Mouse (Mus musculus) kidney, postnatal 0 days (tissue): Measurements from ENCODE around the gene Wdhd1. TPM values are rescaled to one million over a fixed set of nuclear protein-coding genes. Genes with fewer than 3 reads are reported as not detected.
"Not testable (repeated sequence)": the region's sequence is repeated elsewhere in the genome, so short reads cannot be mapped to it uniquely, and the experiment has no call there.

Experiments
- ATAC-seq: fragments of 200-750 bp; cut with Nextera tagmentation; replicated peaks from 2 replicates; pipeline ENCODE4 v1.8.0; 2017; ENCODE audit warnings: low read depth, moderate number of reproducible peaks, moderate TSS enrichment, moderate library complexity; ENCODE audit not compliant: low FRiP score
- DNase-seq: peaks from one replicate; pipeline ENCODE4 v3.0.0-alpha.2; 2016; ENCODE audit warnings: low spot score
- H3K27ac ChIP-seq: fragments of 300-500 bp; sonication (generic); 2 replicates; pipeline ENCODE4 v1.5.1; 2014; ENCODE audit warnings: mild to moderate bottlenecking
- H3K27me3 ChIP-seq: fragments of 300-500 bp; sonication (generic); 2 replicates; pipeline ENCODE4 v1.6.1; 2014; ENCODE audit warnings: low read length, mixed read lengths; ENCODE audit not compliant: insufficient read depth
- H3K36me3 ChIP-seq: fragments of 300-500 bp; sonication (generic); 2 replicates; pipeline ENCODE4 v1.6.1; 2014; ENCODE audit warnings: low read length, mixed read lengths; ENCODE audit not compliant: insufficient read depth
- H3K4me1 ChIP-seq: fragments of 300-500 bp; sonication (generic); replicated peaks from 2 replicates; pipeline ENCODE4 v1.6.1; 2014; ENCODE audit warnings: antibody characterized with exemption, low read length, mixed read lengths; ENCODE audit not compliant: insufficient read depth
- H3K4me2 ChIP-seq: fragments of 300-500 bp; sonication (generic); 2 replicates; pipeline ENCODE4 v1.6.1; 2014; ENCODE audit warnings: mild to moderate bottlenecking, low read length, moderate library complexity, mixed read lengths
- H3K4me3 ChIP-seq: fragments of 300-500 bp; sonication (generic); replicated peaks from 2 replicates; pipeline ENCODE4 v1.5.1; 2014; ENCODE audit warnings: low read depth, low read length
- H3K9ac ChIP-seq: fragments of 300-500 bp; sonication (generic); 2 replicates; pipeline ENCODE4 v1.6.1; 2014; ENCODE audit warnings: low read depth, low read length
- H3K9me3 ChIP-seq: fragments of 300-500 bp; sonication (generic); replicated peaks from 2 replicates; pipeline ENCODE4 v1.6.1; 2016; ENCODE audit warnings: low read length, inconsistent platforms, mixed read lengths
- CTCF ChIP-seq: IDR thresholded peaks from 2 replicates; pipeline ENCODE4 v1.5.1; 2016; ENCODE audit warnings: antibody characterized with exemption, low read depth, mild to moderate bottlenecking, moderate library complexity
- WGBS: fragments of 180-500 bp; shearing (Covaris S2); extraction: QIAGEN DNeasy Blood & Tissue Kit; methylation state at CpG from one replicate; pipeline ENCODE4 v1.1.7; 2014; 5-methylcytosine and 5-hydroxymethylcytosine counted together
- polyA plus RNA-seq: library from polyadenylated mRNA; unstranded; fragments of >200 nt; fragmentation: Nextera tagmentation; extraction: Ambion mirVana; gene quantifications from 2 replicates; pipeline ENCODE4 v1.2.1, GENCODE M21; 2015

Gene Wdhd1
- polyA plus RNA-seq: 10.9 and 11.8 TPM in 2 replicates

DNA sequence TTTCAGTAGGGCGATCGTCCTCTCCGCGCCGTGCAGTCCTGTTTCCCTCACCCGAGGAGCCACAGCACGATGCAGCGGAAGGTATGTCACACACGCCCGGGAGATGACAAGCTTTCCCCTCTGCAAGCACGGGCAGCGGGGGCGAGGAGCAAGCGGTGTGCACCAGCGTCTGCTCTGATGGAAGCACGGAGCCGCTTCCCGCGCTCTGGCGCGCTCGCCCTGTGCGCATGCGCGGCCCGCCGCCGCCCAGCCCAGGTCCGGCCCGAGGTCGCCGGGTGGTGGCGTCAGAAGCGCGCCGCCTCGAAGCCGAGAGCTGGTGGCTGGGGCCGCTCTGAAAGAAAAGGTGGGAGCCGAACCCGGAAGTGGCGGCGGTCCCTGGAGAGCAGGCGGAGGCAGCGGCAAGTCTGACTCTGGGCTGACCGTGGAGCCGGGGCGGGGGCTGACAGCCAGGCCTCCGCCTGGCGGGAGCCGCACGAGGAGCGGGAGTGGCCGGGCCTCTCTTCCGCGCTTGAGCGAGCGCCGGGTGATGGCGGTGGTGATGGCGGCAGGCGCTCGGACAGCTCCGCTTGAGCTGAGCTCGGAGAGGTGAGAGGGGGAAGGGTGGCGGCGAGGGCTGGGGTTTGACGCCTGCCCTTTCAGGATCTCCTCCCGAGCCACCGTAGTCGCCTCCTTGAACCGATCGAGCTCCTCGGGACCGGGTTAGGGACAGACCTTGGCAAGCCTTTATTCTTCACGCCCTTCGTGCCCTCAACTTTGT, at the start of gene Wdhd1, which contains the start of gene Socs4:
Gene Wdhd1, minus strand, starts transcription at position 221 of the 757 bp plus-strand sequence.
Gene Socs4, plus strand, starts transcription at position 295 of the 757 bp plus-strand sequence.
- under 1% methylated on average over 77 of the region's 77 CpGs for WGBS
- DNase-seq (peak; percentile 95), ATAC-seq (peak; percentile 98)
- peak within 1 kb of the TSS; percentile 86 for H3K4me2 ChIP-seq
- peak; percentile 31; the same call in 1 of the 2 replicates for TF ChIP-seq CTCF
- no peaks in the 10 kb centered on the region for H3K9me3 ChIP-seq
- peak within 1 kb of the TSS; percentile 61 for H3K4me3 ChIP-seq
- H3K9ac ChIP-seq: peak within 1 kb of the TSS; percentile 73
- H3K27me3 ChIP-seq: no peaks in the 10 kb centered on the region
- H3K4me1 ChIP-seq: peaks cover 6% of the 10 kb centered on the region; the same call in 1 of the 2 replicates
- H3K36me3 ChIP-seq: no peaks in the 10 kb centered on the region
- H3K27ac ChIP-seq: peak within 1 kb of the TSS; percentile 91

DNA sequence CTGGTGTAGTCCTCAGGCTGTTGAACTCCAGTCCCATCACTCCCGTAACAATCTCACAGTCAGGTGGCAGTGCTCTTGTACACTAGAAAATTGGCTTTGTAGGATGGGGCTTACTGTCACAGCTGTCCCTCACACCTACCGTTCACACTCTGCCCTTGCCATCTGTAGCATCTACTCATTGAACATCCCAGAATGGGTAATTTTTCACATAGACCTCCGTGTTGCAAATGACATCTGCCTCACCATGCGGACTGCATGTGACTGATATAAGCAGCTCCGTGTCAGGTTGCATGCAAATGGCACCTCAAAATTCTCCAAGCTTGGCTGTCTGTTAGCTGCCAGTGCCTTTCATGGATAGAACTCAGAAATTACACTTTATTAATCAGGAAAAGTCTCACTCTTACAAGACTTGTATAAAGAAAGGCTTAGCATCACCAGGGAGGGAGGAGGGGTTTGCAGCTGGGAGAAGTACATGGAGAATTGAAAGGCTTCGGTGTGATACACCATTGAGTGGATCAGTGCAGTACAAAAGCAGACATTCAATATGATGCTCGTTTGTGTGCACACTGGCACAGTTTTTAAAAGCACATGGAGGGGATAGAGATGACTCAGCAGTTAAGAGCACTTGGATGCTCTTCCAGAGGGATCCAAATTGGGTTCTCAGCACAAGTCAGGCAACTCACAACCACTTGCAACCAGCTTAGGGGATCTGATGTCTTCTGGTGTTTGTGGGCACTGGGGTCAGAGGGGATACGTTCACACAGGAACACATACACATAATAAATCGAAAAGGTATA, 49.5 kb upstream of the Wdhd1 start:
- DNase-seq: no peak
- no peaks in the 10 kb centered on the region for H3K4me1 ChIP-seq
- H3K4me2 ChIP-seq: no peak overlapping the region
- no peak overlapping the region for H3K9ac ChIP-seq
- no peaks in the 10 kb centered on the region for H3K9me3 ChIP-seq
- no peak for TF ChIP-seq CTCF
- no peak overlapping the region for H3K27ac ChIP-seq
- 0 out of 2 replicates have a peak, but pooled peaks cover 7% of the 10 kb centered on the region for H3K36me3 ChIP-seq
- WGBS: 83% methylated on average over 9 of the region's 9 CpGs
- H3K4me3 ChIP-seq: no peak overlapping the region
- no peaks in the 10 kb centered on the region for H3K27me3 ChIP-seq
- no peak for ATAC-seq

DNA sequence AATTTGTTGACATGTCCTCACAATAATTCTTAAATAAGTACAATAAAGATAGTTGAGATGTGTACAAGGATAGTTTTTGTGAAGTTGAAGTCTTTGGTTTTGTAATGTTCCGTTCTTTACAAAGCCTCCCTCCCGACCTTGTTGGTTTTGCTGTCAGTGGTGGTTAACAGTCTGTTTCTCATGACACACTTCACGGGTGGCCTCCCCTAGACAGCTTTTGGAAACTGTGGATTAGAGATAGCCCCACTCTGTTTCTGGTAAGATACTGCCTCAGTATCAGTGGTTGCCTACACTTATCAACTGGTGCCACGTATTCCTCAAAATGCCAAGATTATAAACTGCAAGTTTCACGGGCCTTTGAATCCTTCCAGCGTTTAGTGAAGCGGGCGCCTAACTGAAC, 44.9 kb upstream of the Wdhd1 start:
- not testable (repeated sequence) for ATAC-seq, H3K4me3 ChIP-seq, DNase-seq, H3K4me2 ChIP-seq, H3K27me3 ChIP-seq, H3K9me3 ChIP-seq, H3K27ac ChIP-seq, H3K4me1 ChIP-seq, H3K9ac ChIP-seq
- WGBS: 81% methylated on average over 4 of the region's 8 CpGs
- H3K36me3 ChIP-seq: 0 out of 2 replicates have a peak, but pooled peaks cover 14% of the 10 kb centered on the region

DNA sequence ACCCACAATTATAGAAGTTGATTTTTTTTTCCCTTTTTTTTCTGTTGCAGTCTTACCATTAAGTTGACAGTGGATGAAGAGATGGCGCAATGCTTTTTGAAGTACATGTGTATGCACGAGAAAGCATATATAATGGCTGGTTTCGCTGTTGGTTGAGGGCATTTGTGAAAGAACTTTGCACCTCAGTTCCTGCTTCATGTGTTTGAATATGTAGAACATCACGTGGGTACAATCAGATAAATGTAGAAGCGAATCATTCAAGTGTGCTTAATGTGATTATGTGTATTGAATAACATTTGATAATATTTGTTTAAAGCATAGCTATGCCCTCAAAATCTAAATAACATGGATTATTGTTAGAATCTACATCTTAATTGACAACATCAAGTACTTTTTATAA, 42.7 kb upstream of the Wdhd1 start:
- H3K4me2 ChIP-seq: no peak overlapping the region
- H3K4me1 ChIP-seq: no peaks in the 10 kb centered on the region
- H3K9ac ChIP-seq: no peak overlapping the region
- ATAC-seq (no peak), DNase-seq (no peak)
- WGBS: 85% methylated on average over 5 of the region's 5 CpGs
- no peaks in the 10 kb centered on the region for H3K9me3 ChIP-seq
- no peak for TF ChIP-seq CTCF
- H3K27ac ChIP-seq: no peak overlapping the region
- H3K4me3 ChIP-seq: no peak overlapping the region
- H3K27me3 ChIP-seq: no peaks in the 10 kb centered on the region
- H3K36me3 ChIP-seq: 0 out of 2 replicates have a peak, but pooled peaks cover 16% of the 10 kb centered on the region

DNA sequence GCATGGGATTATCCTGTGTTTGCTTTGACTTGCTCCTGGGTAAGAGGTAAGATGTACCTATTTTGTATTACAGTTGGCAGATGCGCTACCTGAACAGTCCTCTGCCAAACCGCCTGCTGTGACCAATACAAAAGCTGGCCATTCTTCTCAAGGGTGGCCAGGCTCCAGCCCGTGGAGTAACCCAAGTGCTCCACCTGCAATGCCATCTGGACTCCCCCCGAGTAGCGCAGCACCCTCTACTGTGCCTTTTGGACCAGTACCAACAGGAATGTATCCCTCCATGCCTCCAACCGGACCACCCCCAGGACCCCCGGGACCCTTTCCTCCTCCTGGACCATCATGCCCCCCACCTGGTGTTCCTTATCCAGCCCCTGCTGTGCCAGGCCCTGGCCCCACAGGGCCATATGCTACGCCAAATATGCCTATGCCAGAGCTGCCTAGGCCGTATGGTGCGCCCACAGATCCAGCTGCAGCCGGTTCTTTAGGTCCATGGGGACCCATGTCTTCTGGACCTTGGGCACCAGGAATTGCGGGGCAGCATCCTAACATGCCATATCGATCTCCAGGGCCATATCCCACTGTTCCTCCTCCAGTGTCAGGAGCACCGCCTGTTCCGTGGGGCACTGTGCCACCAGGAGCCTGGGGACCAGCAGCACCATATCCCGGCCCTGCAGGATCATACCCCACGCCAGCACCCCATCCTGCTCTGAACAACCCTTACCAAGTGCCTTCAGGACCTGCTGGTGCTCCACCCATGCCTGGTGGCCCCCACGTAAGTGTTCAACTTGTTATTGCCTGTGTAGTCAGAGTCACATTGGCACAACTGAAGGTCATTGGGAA, 33.9 kb upstream of the Wdhd1 start:
- DNase-seq: no peak
- no peak overlapping the region for H3K4me2 ChIP-seq
- H3K4me3 ChIP-seq: no peak overlapping the region
- no peaks in the 10 kb centered on the region for H3K9me3 ChIP-seq
- no peaks in the 10 kb centered on the region for H3K27me3 ChIP-seq
- peaks cover 27% of the 10 kb centered on the region for H3K36me3 ChIP-seq
- WGBS: 97% methylated on average over 18 of the region's 18 CpGs
- no peak overlapping the region for H3K27ac ChIP-seq
- 0 out of 2 replicates have a peak, but pooled peaks have one; percentile 7 for ATAC-seq
- no peaks in the 10 kb centered on the region for H3K4me1 ChIP-seq
- no peak for TF ChIP-seq CTCF
- no peak overlapping the region for H3K9ac ChIP-seq
